Mouse (Mus musculus): ENCODE results near the gene Arfgap3. TPM values are rescaled to one million over a fixed set of nuclear protein-coding genes. Genes with fewer than 3 reads are reported as not detected.

Gene Arfgap3
- total RNA-seq (2014; rRNA removed; ENCODE audit: low replicate concordance) = 86.9 and 112 TPM in 2 replicates
- polyA plus RNA-seq (2015; fragmentation: Nextera tagmentation; extraction: Ambion mirVana) = 22.4 and 25.4 TPM in 2 replicates

GRCm38 (mm10) chr15:83349954-83350711 is at the start of gene Arfgap3:
Gene Arfgap3, minus strand, starts transcription at chr15:83350247.
- Histone ChIP-seq H3K9ac (replicated peaks; ENCODE audit: low read depth, low read length) (peak within 1 kb of the TSS; percentile 66), H3K9me3 (replicated peaks; ENCODE audit: control insufficient read depth, low read length) (no peaks in the 10 kb centered on the region), H3K4me3 (ENCODE audit: low read depth, low read length) (peak within 1 kb of the TSS; percentile 75), H3K4me1 (ENCODE audit: control insufficient read depth, insufficient read depth) (peaks cover 16% of the 10 kb centered on the region), H3K27me3 (ENCODE audit: control insufficient read depth, insufficient read depth, low read length) (no peaks in the 10 kb centered on the region), H3K36me3 (replicated peaks; ENCODE audit: control insufficient read depth, insufficient read depth, low read length) (peaks cover 5% of the 10 kb centered on the region; the same call in 1 of the 2 replicates), H3K27ac (ENCODE audit: low read depth) (peak within 1 kb of the TSS; percentile 52), H3K4me2 (ENCODE audit: low read depth, low read length) (peak within 1 kb of the TSS; percentile 84)
- ATAC-seq (ENCODE audit: insufficient read depth, low read depth) (peak; percentile 93), DNase-seq (ENCODE audit: low spot score) (peak; percentile 84)
- under 1% methylated on average over 51 of the region's 60 CpGs for WGBS
- TF ChIP-seq EP300 (IDR thresholded peaks at IDR 0.05; ENCODE audit: low read depth) (no peak), CTCF (IDR thresholded peaks at IDR 0.05; ENCODE audit: low read depth) (no peak)

- no peak for DNase-seq (ENCODE audit: low spot score)
- Histone ChIP-seq H3K9ac (replicated peaks; ENCODE audit: low read depth, low read length) (no peak overlapping the region), H3K27me3 (ENCODE audit: control insufficient read depth, insufficient read depth, low read length) (no peaks in the 10 kb centered on the region), H3K4me1 (ENCODE audit: control insufficient read depth, insufficient read depth) (no peaks in the 10 kb centered on the region), H3K4me2 (ENCODE audit: low read depth, low read length) (no peak overlapping the region), H3K36me3 (replicated peaks; ENCODE audit: control insufficient read depth, insufficient read depth, low read length) (peaks cover 34% of the 10 kb centered on the region), H3K27ac (ENCODE audit: low read depth) (no peak overlapping the region), H3K9me3 (replicated peaks; ENCODE audit: control insufficient read depth, low read length) (no peaks in the 10 kb centered on the region), H3K4me3 (ENCODE audit: low read depth, low read length) (no peak overlapping the region)
- WGBS = 78% methylated on average over 2 of the region's 2 CpGs
- ATAC-seq (ENCODE audit: insufficient read depth, low read depth) = no peak
- TF ChIP-seq EP300 (IDR thresholded peaks at IDR 0.05; ENCODE audit: low read depth) = no peak
- TF ChIP-seq CTCF (IDR thresholded peaks at IDR 0.05; ENCODE audit: low read depth) = peak; percentile 28
These were observed 42.7 kb upstream of the Arfgap3 start for GRCm38 (mm10) chr15:83392722-83393121.

GRCm38 (mm10) chr15:83387911-83388310 is 37.9 kb upstream of the Arfgap3 start:
- Histone ChIP-seq H3K27ac (ENCODE audit: low read depth) (no peak overlapping the region), H3K4me2 (ENCODE audit: low read depth, low read length) (no peak overlapping the region), H3K4me1 (ENCODE audit: control insufficient read depth, insufficient read depth) (no peaks in the 10 kb centered on the region), H3K9ac (replicated peaks; ENCODE audit: low read depth, low read length) (no peak overlapping the region), H3K4me3 (ENCODE audit: low read depth, low read length) (no peak overlapping the region), H3K9me3 (replicated peaks; ENCODE audit: control insufficient read depth, low read length) (no peaks in the 10 kb centered on the region), H3K36me3 (replicated peaks; ENCODE audit: control insufficient read depth, insufficient read depth, low read length) (peaks cover 77% of the 10 kb centered on the region), H3K27me3 (ENCODE audit: control insufficient read depth, insufficient read depth, low read length) (no peaks in the 10 kb centered on the region)
- TF ChIP-seq CTCF (IDR thresholded peaks at IDR 0.05; ENCODE audit: low read depth) (no peak), EP300 (IDR thresholded peaks at IDR 0.05; ENCODE audit: low read depth) (no peak)
- 69% methylated on average over 2 of the region's 2 CpGs for WGBS
- DNase-seq (ENCODE audit: low spot score) (no peak), ATAC-seq (ENCODE audit: insufficient read depth, low read depth) (no peak)

GRCm38 (mm10) chr15:83383633-83384032 is 33.6 kb upstream of the Arfgap3 start:
- Histone ChIP-seq H3K36me3 (replicated peaks; ENCODE audit: control insufficient read depth, insufficient read depth, low read length) (peaks cover 88% of the 10 kb centered on the region), H3K9me3 (replicated peaks; ENCODE audit: control insufficient read depth, low read length) (no peaks in the 10 kb centered on the region), H3K4me1 (ENCODE audit: control insufficient read depth, insufficient read depth) (no peaks in the 10 kb centered on the region), H3K27me3 (ENCODE audit: control insufficient read depth, insufficient read depth, low read length) (no peaks in the 10 kb centered on the region), H3K4me2 (ENCODE audit: low read depth, low read length) (no peak overlapping the region), H3K27ac (ENCODE audit: low read depth) (peak overlapping the region; percentile 27; the same call in 1 of the 2 replicates), H3K4me3 (ENCODE audit: low read depth, low read length) (no peak overlapping the region), H3K9ac (replicated peaks; ENCODE audit: low read depth, low read length) (no peak overlapping the region)
- TF ChIP-seq EP300 (IDR thresholded peaks at IDR 0.05; ENCODE audit: low read depth) = no peak
- peak; percentile 70 for TF ChIP-seq CTCF (IDR thresholded peaks at IDR 0.05; ENCODE audit: low read depth)
- ATAC-seq (ENCODE audit: insufficient read depth, low read depth) = peak; percentile 63; the same call in 1 of the 2 replicates
- WGBS = 61% methylated on average over 2 of the region's 2 CpGs
- DNase-seq (ENCODE audit: low spot score) = no peak

GRCm38 (mm10) chr15:83383136-83383535 is 33.1 kb upstream of the Arfgap3 start:
- WGBS = 53% methylated on average over 5 of the region's 5 CpGs
- no peak overlapping the region for H3K4me3 ChIP-seq (ENCODE audit: low read depth, low read length)
- ATAC-seq (ENCODE audit: insufficient read depth, low read depth) = peak; percentile 39; the same call in 1 of the 2 replicates
- H3K4me1 ChIP-seq (ENCODE audit: control insufficient read depth, insufficient read depth) = no peaks in the 10 kb centered on the region
- TF ChIP-seq CTCF (IDR thresholded peaks at IDR 0.05; ENCODE audit: low read depth) (no peak), EP300 (IDR thresholded peaks at IDR 0.05; ENCODE audit: low read depth) (0 out of 2 replicates have a peak, but pooled peaks have one; percentile 34)
- H3K9me3 ChIP-seq (replicated peaks; ENCODE audit: control insufficient read depth, low read length) = no peaks in the 10 kb centered on the region
- no peak overlapping the region for H3K27ac ChIP-seq (ENCODE audit: low read depth)
- peaks cover 88% of the 10 kb centered on the region for H3K36me3 ChIP-seq (replicated peaks; ENCODE audit: control insufficient read depth, insufficient read depth, low read length)
- no peak overlapping the region for H3K9ac ChIP-seq (replicated peaks; ENCODE audit: low read depth, low read length)
- H3K27me3 ChIP-seq (ENCODE audit: control insufficient read depth, insufficient read depth, low read length) = no peaks in the 10 kb centered on the region
- peak; percentile 36 for DNase-seq (ENCODE audit: low spot score)
- no peak overlapping the region for H3K4me2 ChIP-seq (ENCODE audit: low read depth, low read length)

Measured in heart, postnatal 0 days (tissue).